Mouse (Mus musculus): ENCODE measurements around the gene Gm13271. TPM values are rescaled to one million over a fixed set of nuclear protein-coding genes. Genes with fewer than 3 reads are reported as not detected.
"Not testable (repeated sequence)": the region's sequence is repeated elsewhere in the genome, so short reads cannot be mapped to it uniquely, and the experiment has no call there.

Gene Gm13271
- polyA plus RNA-seq, 1 experiment from 2014 or later, result 0.29 TPM

- H3K9me3 ChIP-seq (replicated peaks; ENCODE audit: low read length), result no peaks in the 10 kb centered on the region
- no peaks in the 10 kb centered on the region for H3K36me3 ChIP-seq (ENCODE audit: insufficient read depth, low read length)
- no peak overlapping the region for H3K9ac ChIP-seq (ENCODE audit: low read depth, low read length)
- no peak overlapping the region for H3K4me2 ChIP-seq (ENCODE audit: low read length)
- no peaks in the 10 kb centered on the region for H3K4me1 ChIP-seq (replicated peaks; ENCODE audit: insufficient read depth, low read length)
- H3K4me3 ChIP-seq (replicated peaks; ENCODE audit: low read depth, low read length), result no peak overlapping the region
- no peak for ATAC-seq (replicated peaks; ENCODE audit: low FRiP score, low read depth)
- no peak for DNase-seq (ENCODE audit: low spot score)
- no peaks in the 10 kb centered on the region for H3K27me3 ChIP-seq (ENCODE audit: insufficient read depth, low read length)
- TF ChIP-seq CTCF (IDR thresholded peaks at IDR 0.05; ENCODE audit: low read depth), result no peak
- WGBS, result 85% methylated on average over 4 of the region's 4 CpGs
- no peak overlapping the region for H3K27ac ChIP-seq
Measured at GRCm38 (mm10) chr4:88741426-88741825, 13.2 kb upstream of the Gm13271 start.

GRCm38 (mm10) chr4:88742771-88743371, 11.8 kb upstream of the Gm13271 start:
- 70% methylated on average over 7 of the region's 7 CpGs for WGBS
- no peak for ATAC-seq (replicated peaks; ENCODE audit: low FRiP score, low read depth)

GRCm38 (mm10) chr4:88744207-88744606, 10.5 kb upstream of the Gm13271 start:
- TF ChIP-seq CTCF (IDR thresholded peaks at IDR 0.05; ENCODE audit: low read depth), result no peak
- DNase-seq (ENCODE audit: low spot score) (no peak), ATAC-seq (replicated peaks; ENCODE audit: low FRiP score, low read depth) (no peak)
- no peaks in the 10 kb centered on the region for H3K36me3 ChIP-seq (ENCODE audit: insufficient read depth, low read length)
- H3K9ac ChIP-seq (ENCODE audit: low read depth, low read length), result no peak overlapping the region
- H3K4me3 ChIP-seq (replicated peaks; ENCODE audit: low read depth, low read length), result no peak overlapping the region
- H3K27ac ChIP-seq, result no peak overlapping the region
- H3K4me1 ChIP-seq (replicated peaks; ENCODE audit: insufficient read depth, low read length), result no peaks in the 10 kb centered on the region
- H3K9me3 ChIP-seq (replicated peaks; ENCODE audit: low read length), result no peaks in the 10 kb centered on the region
- no peak overlapping the region for H3K4me2 ChIP-seq (ENCODE audit: low read length)
- 56% methylated on average over 3 of the region's 3 CpGs for WGBS
- no peaks in the 10 kb centered on the region for H3K27me3 ChIP-seq (ENCODE audit: insufficient read depth, low read length)

More at GRCm38 (mm10) chr4:88742771-88743371, 11.8 kb upstream of the Gm13271 start:
- Histone ChIP-seq H3K36me3 (ENCODE audit: insufficient read depth, low read length) (no peaks in the 10 kb centered on the region), H3K27ac (no peak overlapping the region), H3K4me3 (replicated peaks; ENCODE audit: low read depth, low read length) (no peak overlapping the region), H3K27me3 (ENCODE audit: insufficient read depth, low read length) (no peaks in the 10 kb centered on the region), H3K9ac (ENCODE audit: low read depth, low read length) (no peak overlapping the region), H3K4me2 (ENCODE audit: low read length) (no peak overlapping the region), H3K9me3 (replicated peaks; ENCODE audit: low read length) (no peaks in the 10 kb centered on the region), H3K4me1 (replicated peaks; ENCODE audit: insufficient read depth, low read length) (no peaks in the 10 kb centered on the region)
- DNase-seq (ENCODE audit: low spot score), result peak; percentile 40
- TF ChIP-seq CTCF (IDR thresholded peaks at IDR 0.05; ENCODE audit: low read depth), result peak; percentile 48; the same call in 1 of the 2 replicates

- Histone ChIP-seq H3K36me3 (ENCODE audit: insufficient read depth, low read length) (no peaks in the 10 kb centered on the region), H3K4me3 (replicated peaks; ENCODE audit: low read depth, low read length) (no peak overlapping the region), H3K9me3 (replicated peaks; ENCODE audit: low read length) (no peaks in the 10 kb centered on the region), H3K4me1 (replicated peaks; ENCODE audit: insufficient read depth, low read length) (no peaks in the 10 kb centered on the region), H3K27ac (no peak overlapping the region), H3K9ac (ENCODE audit: low read depth, low read length) (no peak overlapping the region), H3K4me2 (ENCODE audit: low read length) (no peak overlapping the region), H3K27me3 (ENCODE audit: insufficient read depth, low read length) (no peaks in the 10 kb centered on the region)
- TF ChIP-seq CTCF (IDR thresholded peaks at IDR 0.05; ENCODE audit: low read depth), result no peak
- no peak for ATAC-seq (replicated peaks; ENCODE audit: low FRiP score, low read depth)
- DNase-seq (ENCODE audit: low spot score), result no peak
- WGBS, result 49% methylated on average over 6 of the region's 6 CpGs
Measured at GRCm38 (mm10) chr4:88749926-88750325, 4.7 kb upstream of the Gm13271 start.

GRCm38 (mm10) chr4:88756581-88757513, 2.2 kb downstream of the Gm13271 start:
- H3K36me3 ChIP-seq (ENCODE audit: insufficient read depth, low read length); ATAC-seq (replicated peaks; ENCODE audit: low FRiP score, low read depth); H3K9me3 ChIP-seq (replicated peaks; ENCODE audit: low read length); DNase-seq (ENCODE audit: low spot score); H3K4me1 ChIP-seq (replicated peaks; ENCODE audit: insufficient read depth, low read length); H3K27me3 ChIP-seq (ENCODE audit: insufficient read depth, low read length): not testable (repeated sequence)
- H3K4me3 ChIP-seq (replicated peaks; ENCODE audit: low read depth, low read length), result peak overlapping the region; percentile 46
- peak overlapping the region; percentile 75 for H3K4me2 ChIP-seq (ENCODE audit: low read length)
- peak overlapping the region; percentile 98 for H3K27ac ChIP-seq
- peak overlapping the region; percentile 65 for H3K9ac ChIP-seq (ENCODE audit: low read depth, low read length)
- 11% methylated on average over 28 of the region's 31 CpGs for WGBS

GRCm38 (mm10) chr4:88757628-88758031, 3.0 kb downstream of the Gm13271 start:
- H3K27me3 ChIP-seq (ENCODE audit: insufficient read depth, low read length); H3K36me3 ChIP-seq (ENCODE audit: insufficient read depth, low read length); H3K9me3 ChIP-seq (replicated peaks; ENCODE audit: low read length); H3K4me1 ChIP-seq (replicated peaks; ENCODE audit: insufficient read depth, low read length): not testable (repeated sequence)
- ATAC-seq (replicated peaks; ENCODE audit: low FRiP score, low read depth) (peak; percentile 100), DNase-seq (ENCODE audit: low spot score) (peak; percentile 96)
- under 1% methylated on average over 11 of the region's 21 CpGs for WGBS
- Histone ChIP-seq H3K4me3 (replicated peaks; ENCODE audit: low read depth, low read length) (peak overlapping the region; percentile 46), H3K4me2 (ENCODE audit: low read length) (peak overlapping the region; percentile 75), H3K9ac (ENCODE audit: low read depth, low read length) (peak overlapping the region; percentile 65), H3K27ac (peak overlapping the region; percentile 98)
- peak; percentile 71 for TF ChIP-seq CTCF (IDR thresholded peaks at IDR 0.05; ENCODE audit: low read depth)

- H3K9ac ChIP-seq (ENCODE audit: low read depth, low read length); H3K4me1 ChIP-seq (replicated peaks; ENCODE audit: insufficient read depth, low read length); ATAC-seq (replicated peaks; ENCODE audit: low FRiP score, low read depth); H3K4me2 ChIP-seq (ENCODE audit: low read length); DNase-seq (ENCODE audit: low spot score); H3K36me3 ChIP-seq (ENCODE audit: insufficient read depth, low read length); H3K27me3 ChIP-seq (ENCODE audit: insufficient read depth, low read length); H3K4me3 ChIP-seq (replicated peaks; ENCODE audit: low read depth, low read length); H3K9me3 ChIP-seq (replicated peaks; ENCODE audit: low read length); H3K27ac ChIP-seq: not testable (repeated sequence)
- 87% methylated on average over 8 of the region's 9 CpGs for WGBS
Measured at GRCm38 (mm10) chr4:88758751-88759150, 4.1 kb downstream of the Gm13271 start.

GRCm38 (mm10) chr4:88759610-88760268, 5.1 kb downstream of the Gm13271 start, which contains the start of gene Gm13283:
TSS of gene Gm13283 (plus strand) at chr4:88760119.
- DNase-seq (ENCODE audit: low spot score); H3K9me3 ChIP-seq (replicated peaks; ENCODE audit: low read length); H3K36me3 ChIP-seq (ENCODE audit: insufficient read depth, low read length); H3K27me3 ChIP-seq (ENCODE audit: insufficient read depth, low read length); ATAC-seq (replicated peaks; ENCODE audit: low FRiP score, low read depth); H3K9ac ChIP-seq (ENCODE audit: low read depth, low read length); H3K4me1 ChIP-seq (replicated peaks; ENCODE audit: insufficient read depth, low read length): not testable (repeated sequence)
- Histone ChIP-seq H3K4me3 (replicated peaks; ENCODE audit: low read depth, low read length) (peak within 1 kb of the TSS; percentile 16; the same call in 1 of the 2 replicates), H3K27ac (peak within 1 kb of the TSS; percentile 73), H3K4me2 (ENCODE audit: low read length) (peak within 1 kb of the TSS; percentile 34; the same call in 1 of the 2 replicates)
- WGBS, result 20% methylated on average over 7 of the region's 14 CpGs

All from kidney, postnatal 0 days (tissue).